Mouse (Mus musculus) G1E (cell line): Measurements from ENCODE around the gene Trim75. TPM values are rescaled to one million over a fixed set of nuclear protein-coding genes. Genes with fewer than 3 reads are reported as not detected.
"Not testable (repeated sequence)": the region's sequence is repeated elsewhere in the genome, so short reads cannot be mapped to it uniquely, and the experiment has no call there.

Experiments
- ATAC-seq: 2 replicates; pipeline ENCODE4 v1.8.0; 2016; ENCODE audit warnings: mild to moderate bottlenecking; ENCODE audit not compliant: insufficient number of reproducible peaks, poor library complexity, low FRiP score, severe bottlenecking; ENCODE audit errors: extremely low read depth
- DNase-seq: peaks from one replicate; pipeline ENCODE4 v3.0.0; 2012; ENCODE audit warnings: low spot score
- H3K27me3 ChIP-seq: 2 replicates; pipeline ENCODE4 v1.6.1; 2012; ENCODE audit warnings: mild to moderate bottlenecking, low read length, inconsistent platforms; ENCODE audit not compliant: insufficient read depth
- H3K36me3 ChIP-seq: replicated peaks from 2 replicates; pipeline ENCODE3; 2012; ENCODE audit warnings: mild to moderate bottlenecking, inconsistent platforms
- H3K4me1 ChIP-seq: 2 replicates; pipeline ENCODE4 v1.6.1; 2012; ENCODE audit warnings: low read depth, low read length, inconsistent platforms, mixed read lengths; ENCODE audit not compliant: insufficient read depth
- H3K4me3 ChIP-seq: 2 replicates; pipeline ENCODE4 v1.5.1; 2012; ENCODE audit warnings: low read depth, mild to moderate bottlenecking, inconsistent platforms, low read length, moderate library complexity, mixed read lengths
- H3K9me3 ChIP-seq: replicated peaks from 2 replicates; pipeline ENCODE4 v1.6.1; 2012; ENCODE audit warnings: inconsistent platforms
- CTCF ChIP-seq: IDR thresholded peaks from 2 replicates; pipeline ENCODE4 v1.5.1; 2012; ENCODE audit warnings: low read depth, low read length, inconsistent platforms, mixed read lengths
- GATA1 ChIP-seq: IDR thresholded peaks from 2 replicates; pipeline ENCODE4 v1.6.1; 2012; ENCODE audit warnings: borderline replicate concordance, low read length, inconsistent platforms, mixed read lengths
- GATA2 ChIP-seq: IDR thresholded peaks from 2 replicates; pipeline ENCODE4 v1.6.1; 2012; ENCODE audit warnings: low read depth, low read length, inconsistent platforms, borderline replicate concordance
- POLR2AphosphoS5 ChIP-seq: IDR thresholded peaks from 2 replicates; pipeline ENCODE4 v1.6.1; 2012; ENCODE audit warnings: low read depth, low read length, inconsistent platforms; ENCODE audit not compliant: insufficient replicate concordance
- TAL1 ChIP-seq: conservative IDR thresholded peaks from 2 replicates; pipeline ENCODE4 v1.6.1; 2012; ENCODE audit warnings: low read depth, low read length, inconsistent platforms, mixed read lengths
- polyA plus RNA-seq: library from polyadenylated mRNA; stranded (reverse); fragments of >175 nt; gene quantifications from 2 replicates; pipeline ENCODE4 v1.2.3, GENCODE M21; 2012
- total RNA-seq, 2 experiments: library from RNA; stranded (forward) in 1 of 2; stranded (reverse) in 1 of 2; fragments of 200-1000 nt in 1 of 2; fragments of >200 nt in 1 of 2; fragmentation: Nextera tagmentation in 1 of 2; gene quantifications; 2 replicates each; pipeline ENCODE4 v1.2.3; 2014 to 2017

The Trim75 gene
- total and polyA plus RNA-seq, 3 experiments = 0.05 TPM; not detected in 2

DNA sequence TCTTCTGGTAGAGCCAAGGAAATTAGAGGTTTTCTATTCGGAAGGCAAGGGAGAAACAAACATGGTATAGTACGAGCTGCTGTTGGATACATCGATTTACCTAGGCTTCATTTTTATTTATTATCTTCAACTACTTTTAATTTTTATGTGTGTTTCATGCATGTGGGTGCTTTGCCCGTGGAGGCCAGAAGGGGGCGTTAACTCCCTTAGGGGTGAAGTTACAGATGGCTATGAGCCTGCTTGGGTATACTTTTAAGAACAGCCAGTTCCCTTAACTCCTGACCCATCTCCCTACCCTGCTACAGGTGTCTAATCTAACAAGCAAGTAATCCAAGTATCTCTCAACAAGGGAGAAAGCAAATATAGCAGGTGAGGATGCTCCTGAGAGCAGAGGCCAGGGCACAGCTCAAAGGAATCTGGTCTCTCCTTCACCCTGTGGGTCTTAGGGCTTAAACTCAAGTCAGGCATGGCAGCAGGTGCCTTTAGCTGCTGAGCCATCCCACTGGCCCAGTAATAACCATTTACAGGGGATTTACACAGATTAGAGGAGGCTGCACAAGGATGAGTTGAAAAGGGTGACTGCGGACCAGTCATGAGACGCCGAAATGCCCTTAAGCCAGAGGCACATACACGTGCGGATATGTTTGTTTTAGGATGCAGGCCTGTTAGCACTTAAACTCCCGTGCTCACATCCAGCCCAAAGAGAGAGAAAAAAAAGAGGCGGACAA lies 41.5 kb upstream of the Trim75 start:
- Histone ChIP-seq H3K27me3 (peaks cover 5% of the 10 kb centered on the region; the same call in 1 of the 2 replicates), H3K4me1 (no peaks in the 10 kb centered on the region), H3K36me3 (no peaks in the 10 kb centered on the region), H3K9me3 (no peaks in the 10 kb centered on the region), H3K4me3 (no peak overlapping the region)
- DNase-seq (no peak), ATAC-seq (no peak)
- TF ChIP-seq CTCF (no peak), GATA1 (no peak), POLR2AphosphoS5 (no peak), GATA2 (no peak)

DNA sequence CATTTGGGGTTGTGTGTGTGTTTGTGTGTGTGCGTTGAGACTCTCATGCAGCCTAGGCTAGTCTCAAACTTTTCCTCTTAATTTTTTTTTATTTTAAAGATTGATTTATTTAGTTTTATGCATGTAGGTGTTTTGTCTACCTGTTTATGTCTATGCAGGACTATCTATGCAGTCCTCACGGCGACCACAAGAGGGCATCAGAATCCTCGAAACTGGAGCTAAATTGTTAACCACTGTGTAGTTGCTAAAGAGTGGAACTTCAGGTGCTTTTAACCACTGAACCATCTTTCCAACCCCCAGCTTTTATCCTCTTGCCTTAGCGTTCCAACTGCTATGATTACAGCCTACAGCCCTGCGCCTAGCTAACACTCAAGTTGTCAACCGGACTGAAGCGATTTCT lies 34.9 kb upstream of the Trim75 start:
- Histone ChIP-seq H3K4me3 (no peak overlapping the region), H3K4me1 (no peaks in the 10 kb centered on the region), H3K27me3 (peaks cover 3% of the 10 kb centered on the region; the same call in 1 of the 2 replicates), H3K9me3 (no peaks in the 10 kb centered on the region), H3K36me3 (no peaks in the 10 kb centered on the region)
- TF ChIP-seq CTCF (peak; percentile 20; the same call in 1 of the 2 replicates), POLR2AphosphoS5 (no peak)
- DNase-seq = peak; percentile 9
- no peak for ATAC-seq

DNA sequence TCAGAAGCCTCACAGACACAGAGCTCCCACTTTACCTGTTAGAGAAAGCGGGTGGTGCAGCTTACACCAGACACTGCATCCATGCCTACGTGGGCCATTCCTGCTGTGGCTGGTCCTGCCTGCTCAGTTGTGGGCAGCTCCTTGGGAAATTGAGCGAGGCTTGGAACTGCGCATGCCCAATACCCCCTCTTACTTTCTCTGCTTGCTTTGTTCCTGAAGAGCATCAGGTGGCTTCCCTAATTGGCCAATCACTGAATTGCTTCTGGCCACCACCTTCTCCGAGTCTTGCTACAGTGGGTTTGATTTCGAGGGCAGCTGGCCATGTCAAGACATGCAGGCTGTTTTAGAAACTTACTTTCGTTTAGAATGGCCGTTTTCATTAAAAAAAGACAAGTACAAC lies 30.8 kb upstream of the Trim75 start, which contains the start of the genes Trim61 and Trim60:
Gene Trim61, minus strand, starts transcription at position 101 of the 400 bp plus-strand sequence.
Gene Trim60, minus strand, starts transcription at position 162 of the 400 bp plus-strand sequence.
- no peaks in the 10 kb centered on the region for H3K36me3 ChIP-seq
- H3K27me3 ChIP-seq = peaks cover 10% of the 10 kb centered on the region; the same call in 1 of the 2 replicates
- ATAC-seq (no peak), DNase-seq (no peak)
- H3K4me1 ChIP-seq = no peaks in the 10 kb centered on the region
- TF ChIP-seq CTCF = no peak
- TF ChIP-seq GATA1 = no peak
- TF ChIP-seq GATA2 = no peak
- TF ChIP-seq POLR2AphosphoS5 = no peak
- TF ChIP-seq TAL1 = no peak
- no peak within 1 kb of the TSS for H3K4me3 ChIP-seq
- no peaks in the 10 kb centered on the region for H3K9me3 ChIP-seq

DNA sequence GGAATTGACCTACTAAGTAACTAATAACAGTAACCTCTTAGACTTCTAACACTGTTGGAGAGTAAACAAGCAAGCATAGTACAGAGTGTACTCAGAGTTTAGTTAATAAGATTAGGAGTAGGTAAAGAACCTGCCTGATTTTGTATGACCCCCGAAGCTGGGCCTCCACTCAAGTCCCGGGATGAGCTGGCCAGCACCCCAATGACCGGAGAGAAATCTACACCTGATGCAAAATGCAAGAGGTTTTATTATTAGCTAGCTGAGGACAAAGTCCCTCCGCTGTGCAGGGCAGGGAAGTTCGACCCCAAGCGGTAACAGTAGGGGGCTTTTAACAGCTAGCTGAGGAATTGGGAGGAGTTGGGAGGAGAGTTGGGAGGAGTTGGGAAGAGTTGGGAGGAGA lies 20.0 kb upstream of the Trim75 start:
- H3K4me3 ChIP-seq, H3K4me1 ChIP-seq, H3K36me3 ChIP-seq, H3K27me3 ChIP-seq, DNase-seq, H3K9me3 ChIP-seq, ATAC-seq: not testable (repeated sequence)

DNA sequence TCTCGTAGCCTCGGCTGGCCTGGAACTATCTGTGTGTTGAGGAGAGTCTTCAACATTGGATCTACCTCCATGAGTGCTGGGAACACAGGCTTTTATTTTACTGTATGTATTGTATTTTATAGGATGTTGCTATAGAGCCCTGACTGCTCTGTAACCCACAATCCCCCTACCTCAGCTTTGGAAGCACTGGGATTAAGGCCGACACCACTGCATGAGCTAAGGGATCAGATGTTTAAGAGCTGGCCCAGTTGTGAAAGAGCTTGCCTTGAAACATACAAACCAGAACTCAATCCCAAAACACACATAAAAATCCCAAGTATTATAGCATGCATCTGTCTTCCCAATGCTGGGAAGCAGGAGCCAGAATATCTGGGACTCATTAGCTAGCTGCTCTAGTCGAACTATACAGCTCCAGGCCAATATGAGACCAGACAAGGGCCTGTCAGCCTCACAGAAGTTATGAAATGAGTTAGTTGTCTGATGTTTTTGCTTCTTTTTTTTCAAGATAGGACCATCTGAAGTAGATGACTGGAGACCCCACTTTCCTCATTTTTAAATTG lies 11.3 kb upstream of the Trim75 start:
- Histone ChIP-seq H3K4me1 (no peaks in the 10 kb centered on the region), H3K36me3 (no peaks in the 10 kb centered on the region), H3K4me3 (no peak overlapping the region), H3K27me3 (no peaks in the 10 kb centered on the region), H3K9me3 (no peaks in the 10 kb centered on the region)
- ATAC-seq = no peak
- no peak for DNase-seq
- no peak for TF ChIP-seq GATA1
- TF ChIP-seq CTCF = no peak
- TF ChIP-seq TAL1 = no peak
- TF ChIP-seq POLR2AphosphoS5 = no peak
- TF ChIP-seq GATA2 = no peak

DNA sequence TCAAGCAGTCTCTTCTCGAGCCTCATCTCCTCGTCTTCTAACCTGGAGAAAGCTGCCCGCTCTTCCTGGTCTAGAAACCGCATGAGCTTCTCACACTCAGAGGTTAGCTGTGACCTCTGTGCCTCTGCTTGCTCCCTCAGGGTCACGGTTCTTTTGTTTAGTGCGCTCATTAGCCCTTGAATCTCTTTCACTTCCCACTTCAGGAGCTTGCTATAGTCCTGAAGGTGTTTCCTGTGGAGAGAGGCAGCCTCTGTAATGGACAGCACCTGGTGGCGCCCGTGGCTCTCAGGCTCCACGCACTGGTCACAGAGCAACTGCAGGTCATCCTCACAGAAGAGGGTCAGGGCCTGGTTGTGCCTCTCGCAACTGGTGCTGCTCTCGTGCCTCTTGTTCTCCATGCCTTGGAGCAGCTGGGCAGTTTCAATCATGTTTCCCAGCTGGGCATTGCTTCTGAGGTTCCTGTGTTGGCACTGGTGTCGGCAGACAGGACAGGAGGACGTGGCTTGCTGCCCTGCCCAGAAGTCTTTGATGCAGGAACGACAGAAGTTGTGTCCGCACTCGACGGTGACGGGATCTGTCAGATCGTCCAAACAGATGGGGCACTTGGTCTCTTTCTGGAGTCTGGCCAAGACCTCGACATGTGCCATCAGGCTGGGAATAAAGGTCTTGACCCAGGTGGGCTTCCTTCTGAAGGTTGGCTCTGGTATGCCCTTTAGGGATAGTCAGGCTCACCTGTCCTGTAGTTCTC lies 4.3 kb downstream of the Trim75 start:
- H3K27me3 ChIP-seq = peaks cover 8% of the 10 kb centered on the region
- no peaks in the 10 kb centered on the region for H3K4me1 ChIP-seq
- ATAC-seq (no peak), DNase-seq (no peak)
- TF ChIP-seq GATA2 = no peak
- TF ChIP-seq CTCF = no peak
- TF ChIP-seq TAL1 = no peak
- TF ChIP-seq GATA1 = no peak
- no peak for TF ChIP-seq POLR2AphosphoS5
- no peaks in the 10 kb centered on the region for H3K36me3 ChIP-seq
- no peaks in the 10 kb centered on the region for H3K9me3 ChIP-seq
- no peak overlapping the region for H3K4me3 ChIP-seq
